Mouse (Mus musculus) CD4-positive, CD25-positive, alpha-beta regulatory T cell (primary cell): Measurements from ENCODE around the gene Olfr484. TPM values are rescaled to one million over a fixed set of nuclear protein-coding genes. Genes with fewer than 3 reads are reported as not detected.

Source experiments
- polyA plus RNA-seq: library from polyadenylated mRNA; unstranded; fragments of 100-300 nt; shearing (Covaris generic); gene quantifications from one replicate; pipeline ENCODE4 v1.2.1, GENCODE M21; 2017

The Olfr484 gene
- polyA plus RNA-seq: 0.04 TPM

GRCm38 (mm10) chr7:108127349-108127748 lies at the start of gene Olfr484:
Olfr484 (minus strand) TSS chr7:108127449.

GRCm38 (mm10) chr7:108172642-108173041 lies 45.4 kb upstream of the Olfr484 start, which contains the start of gene Olfr486:
Olfr486 (minus strand) TSS chr7:108172742.

GRCm38 (mm10) chr7:108159771-108160170 lies 32.5 kb upstream of the Olfr484 start, which contains the start of gene Olfr485:
Olfr485 (minus strand) TSS chr7:108159871.

DNA sequence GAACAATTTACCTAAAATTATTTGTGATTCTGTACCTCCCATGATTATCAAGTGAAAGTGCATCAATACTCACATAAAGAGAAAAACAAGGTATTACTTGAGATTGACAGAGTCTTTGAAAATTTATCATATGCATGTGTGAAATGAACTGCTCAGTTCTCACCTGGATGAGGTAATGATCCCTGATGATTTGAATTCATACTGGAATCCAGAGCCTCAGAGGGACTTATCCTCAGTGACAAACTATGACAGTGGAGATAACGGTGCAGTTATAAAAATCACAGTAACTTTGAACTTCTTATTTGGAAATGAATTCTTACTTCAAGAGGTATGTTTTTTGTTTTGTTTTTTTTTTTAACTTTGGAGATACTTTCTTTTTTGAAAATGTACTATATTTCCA lies 26.7 kb downstream of the Olfr484 start, which contains the start of gene Olfr483:
Gene Olfr483 (plus strand): TSS at position 301 of the 400 bp plus-strand sequence.

GRCm38 (mm10) chr7:108097486-108097885 lies 29.8 kb downstream of the Olfr484 start, which contains the start of gene Olfr482:
Olfr482 (minus strand) TSS chr7:108097586.

DNA sequence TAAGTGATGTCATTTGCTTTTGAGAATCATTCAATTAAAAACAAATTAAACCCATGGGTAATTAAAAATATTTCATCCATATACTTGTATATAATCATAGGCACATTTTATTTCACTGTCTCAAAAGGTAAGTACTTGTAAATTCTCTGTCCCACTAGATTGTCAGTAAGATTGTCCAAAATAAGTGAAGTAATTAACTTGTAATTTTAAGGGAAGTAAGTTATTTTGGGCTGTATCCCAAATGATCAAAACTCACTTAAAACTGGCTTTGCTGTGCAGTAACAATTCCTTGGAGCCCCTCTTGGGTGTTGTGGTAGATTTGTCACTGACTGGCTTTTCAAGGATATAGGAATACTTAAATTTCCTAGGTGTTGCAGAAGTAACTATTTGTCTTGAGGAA lies 47.7 kb downstream of the Olfr484 start, which contains the start of gene Olfr481:
Gene Olfr481 (plus strand): TSS at position 301 of the 400 bp plus-strand sequence.

Other genes starting within 250 kb of the Olfr484 start
- 0.06 TPM for gene Olfr472, start 229.5 kb downstream of the Olfr484 start, polyA plus RNA-seq
- gene Olfr473, start 197.0 kb downstream of the Olfr484 start, polyA plus RNA-seq: not detected
- gene Olfr474, start 172.8 kb downstream of the Olfr484 start, polyA plus RNA-seq: not detected
- not detected for gene Olfr476, start 162.6 kb downstream of the Olfr484 start, polyA plus RNA-seq
- not detected for gene Olfr477, start 140.8 kb downstream of the Olfr484 start, polyA plus RNA-seq
- gene Olfr478, start 93.5 kb downstream of the Olfr484 start, polyA plus RNA-seq: not detected
- gene Olfr479, start 76.8 kb downstream of the Olfr484 start, polyA plus RNA-seq: not detected
- not detected for gene Olfr480, start 60.1 kb downstream of the Olfr484 start, polyA plus RNA-seq
- gene Olfr481, start 47.6 kb downstream of the Olfr484 start, polyA plus RNA-seq: 0.12 TPM
- gene Olfr482, start 29.9 kb downstream of the Olfr484 start, polyA plus RNA-seq: not detected
- gene Olfr483, start 26.6 kb downstream of the Olfr484 start, polyA plus RNA-seq: not detected
- gene Olfr485, start 32.4 kb upstream of the Olfr484 start, polyA plus RNA-seq: not detected
- gene Olfr486, start 45.3 kb upstream of the Olfr484 start, polyA plus RNA-seq: not detected
- not detected for gene Olfr487, start 87.2 kb upstream of the Olfr484 start, polyA plus RNA-seq
- gene Olfr488, start 130.9 kb upstream of the Olfr484 start, polyA plus RNA-seq: not detected
- not detected for gene Olfr490, start 161.5 kb upstream of the Olfr484 start, polyA plus RNA-seq
- gene Olfr491, start 186.0 kb upstream of the Olfr484 start, polyA plus RNA-seq: not detected
- gene Olfr492, start 196.2 kb upstream of the Olfr484 start, polyA plus RNA-seq: not detected
- gene Olfr493, start 219.5 kb upstream of the Olfr484 start, polyA plus RNA-seq: not detected
- not detected for gene Olfr494, start 237.9 kb upstream of the Olfr484 start, polyA plus RNA-seq